Mouse (Mus musculus): ENCODE results near the gene Hfe.

GRCm38 (mm10) chr13:23696061-23696474, 14.6 kb downstream of the Hfe start:
- TF ChIP-seq CTCF (IDR thresholded peaks at IDR 0.05; ENCODE audit: insufficient read depth, low read depth, low read length) (no peak), POLR2A (IDR thresholded peaks at IDR 0.05; ENCODE audit: insufficient read depth, low read depth, low read length) (no peak)

All from olfactory bulb, adult 2 months (tissue).